Mouse (Mus musculus) limb, embryonic 14.5 days (tissue): ENCODE measurements around the gene Sltm. TPM values are rescaled to one million over a fixed set of nuclear protein-coding genes. Genes with fewer than 3 reads are reported as not detected.

Experiments used
- ATAC-seq: fragments of 200-750 bp; cut with Nextera tagmentation; 2 replicates; pipeline ENCODE4 v1.8.0; 2017; ENCODE audit warnings: low read depth, moderate number of reproducible peaks, moderate TSS enrichment; ENCODE audit not compliant: low FRiP score
- DNase-seq: peaks from one replicate; pipeline ENCODE4 v3.0.0-alpha.2; 2015; ENCODE audit warnings: low spot score
- H3K27ac ChIP-seq: fragments of 300-500 bp; sonication (generic); replicated peaks from 2 replicates; pipeline ENCODE4 v1.5.1; 2014; ENCODE audit warnings: low read depth, mild to moderate bottlenecking, low read length, moderate library complexity, mixed read lengths
- H3K27me3 ChIP-seq: fragments of 300-500 bp; sonication (generic); 2 replicates; pipeline ENCODE4 v1.6.1; 2014; ENCODE audit warnings: low read length, mixed read lengths; ENCODE audit not compliant: control insufficient read depth, insufficient read depth
- H3K36me3 ChIP-seq: fragments of 300-500 bp; sonication (generic); 2 replicates; pipeline ENCODE4 v1.6.1; 2014; ENCODE audit warnings: mild to moderate bottlenecking, low read length, moderate library complexity, mixed read lengths; ENCODE audit not compliant: control insufficient read depth, insufficient read depth
- H3K4me1 ChIP-seq: fragments of 300-500 bp; sonication (generic); 2 replicates; pipeline ENCODE4 v1.6.1; 2014; ENCODE audit warnings: antibody characterized with exemption, low read length, mixed read lengths; ENCODE audit not compliant: control insufficient read depth, insufficient read depth
- H3K4me2 ChIP-seq: fragments of 300-500 bp; sonication (generic); replicated peaks from 2 replicates; pipeline ENCODE4 v1.6.1; 2014; ENCODE audit warnings: low read depth, mild to moderate bottlenecking, low read length, moderate library complexity; ENCODE audit not compliant: severe bottlenecking
- H3K4me3 ChIP-seq: fragments of 300-500 bp; sonication (generic); replicated peaks from 2 replicates; pipeline ENCODE4 v1.5.1; 2014; ENCODE audit warnings: low read length
- H3K9ac ChIP-seq: fragments of 300-500 bp; sonication (generic); 2 replicates; pipeline ENCODE4 v1.6.1; 2014; ENCODE audit warnings: mild to moderate bottlenecking, low read depth, low read length, moderate library complexity; ENCODE audit not compliant: severe bottlenecking
- H3K9me3 ChIP-seq: fragments of 300-500 bp; sonication (generic); 2 replicates; pipeline ENCODE4 v1.6.1; 2016; ENCODE audit warnings: low read length; ENCODE audit not compliant: control insufficient read depth
- POLR2A ChIP-seq: fragments of 200-500 bp; IDR thresholded peaks from 2 replicates; pipeline ENCODE4 v1.8.0; 2012; ENCODE audit warnings: inconsistent platforms, mild to moderate bottlenecking, moderate library complexity, borderline replicate concordance; ENCODE audit not compliant: insufficient read depth, insufficient read length; ENCODE audit errors: extremely low read depth
- WGBS: fragments of 180-500 bp; shearing (Covaris S2); extraction: QIAGEN DNeasy Blood & Tissue Kit; methylation state at CpG from one replicate; pipeline ENCODE4 v1.1.7; 2014; 5-methylcytosine and 5-hydroxymethylcytosine counted together
- polyA plus RNA-seq, 2 experiments: library from polyadenylated mRNA; depleted of rRNA in 1 of 2; stranded (reverse) in 1 of 2; unstranded in 1 of 2; fragments of >200 nt; fragmentation: Nextera tagmentation in 1 of 2; extraction: Ambion mirVana in 1 of 2; gene quantifications; 2 replicates each; pipeline versions ENCODE4 v1.2.1 to v1.2.3; 2012 to 2014

Sltm gene
- polyA plus RNA-seq, 2 experiments = 49.8 to 52.8 TPM

DNA sequence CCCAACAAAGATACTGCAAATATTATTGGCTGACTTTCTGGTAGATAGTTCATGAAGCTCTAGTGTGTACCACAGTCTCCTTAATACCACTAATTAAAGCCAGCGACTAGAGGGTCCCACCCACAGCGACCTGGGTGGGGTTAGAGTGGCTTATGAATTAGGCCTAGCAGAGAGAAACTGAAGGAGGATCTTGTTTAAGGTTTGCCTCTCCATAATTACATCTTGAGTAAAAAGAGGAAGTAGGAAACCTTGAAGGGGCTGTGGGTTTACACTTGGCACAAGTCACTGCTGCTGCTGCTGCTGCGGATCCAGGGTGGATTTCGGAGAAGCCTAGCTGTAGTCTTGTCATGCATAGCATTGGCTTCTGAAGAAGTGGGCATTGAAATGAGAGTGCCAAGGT, 48.2 kb downstream of the Sltm start:
- H3K4me3 ChIP-seq = no peak overlapping the region
- H3K27me3 ChIP-seq = no peaks in the 10 kb centered on the region
- H3K4me2 ChIP-seq = no peak overlapping the region
- no peak overlapping the region for H3K27ac ChIP-seq
- H3K36me3 ChIP-seq = peaks cover 91% of the 10 kb centered on the region
- H3K9me3 ChIP-seq = no peaks in the 10 kb centered on the region
- no peaks in the 10 kb centered on the region for H3K4me1 ChIP-seq
- no peak for TF ChIP-seq POLR2A
- 81% methylated on average over 4 of the region's 4 CpGs for WGBS
- DNase-seq = no peak
- no peak for ATAC-seq
- no peak overlapping the region for H3K9ac ChIP-seq

- DNase-seq (no peak), ATAC-seq (no peak)
- 41% methylated on average over 9 of the region's 9 CpGs for WGBS
These were observed 48.9 kb downstream of the Sltm start for GRCm38 (mm10) chr9:70591486-70591885.

GRCm38 (mm10) chr9:70598271-70598670, 55.7 kb downstream of the Sltm start:
- Histone ChIP-seq H3K36me3 (peaks cover 18% of the 10 kb centered on the region), H3K4me2 (no peak overlapping the region), H3K4me1 (no peaks in the 10 kb centered on the region), H3K9me3 (no peaks in the 10 kb centered on the region), H3K4me3 (no peak overlapping the region), H3K27ac (no peak overlapping the region), H3K27me3 (no peaks in the 10 kb centered on the region), H3K9ac (no peak overlapping the region)
- TF ChIP-seq POLR2A = no peak
- no peak for ATAC-seq
- WGBS = 85% methylated on average over 2 of the region's 2 CpGs
- no peak for DNase-seq

More at GRCm38 (mm10) chr9:70591486-70591885, 48.9 kb downstream of the Sltm start:
- Histone ChIP-seq H3K9me3 (no peaks in the 10 kb centered on the region), H3K4me3 (no peak overlapping the region), H3K27ac (no peak overlapping the region), H3K4me2 (no peak overlapping the region), H3K4me1 (no peaks in the 10 kb centered on the region), H3K36me3 (peaks cover 84% of the 10 kb centered on the region), H3K9ac (no peak overlapping the region), H3K27me3 (no peaks in the 10 kb centered on the region)
- TF ChIP-seq POLR2A = no peak

DNA sequence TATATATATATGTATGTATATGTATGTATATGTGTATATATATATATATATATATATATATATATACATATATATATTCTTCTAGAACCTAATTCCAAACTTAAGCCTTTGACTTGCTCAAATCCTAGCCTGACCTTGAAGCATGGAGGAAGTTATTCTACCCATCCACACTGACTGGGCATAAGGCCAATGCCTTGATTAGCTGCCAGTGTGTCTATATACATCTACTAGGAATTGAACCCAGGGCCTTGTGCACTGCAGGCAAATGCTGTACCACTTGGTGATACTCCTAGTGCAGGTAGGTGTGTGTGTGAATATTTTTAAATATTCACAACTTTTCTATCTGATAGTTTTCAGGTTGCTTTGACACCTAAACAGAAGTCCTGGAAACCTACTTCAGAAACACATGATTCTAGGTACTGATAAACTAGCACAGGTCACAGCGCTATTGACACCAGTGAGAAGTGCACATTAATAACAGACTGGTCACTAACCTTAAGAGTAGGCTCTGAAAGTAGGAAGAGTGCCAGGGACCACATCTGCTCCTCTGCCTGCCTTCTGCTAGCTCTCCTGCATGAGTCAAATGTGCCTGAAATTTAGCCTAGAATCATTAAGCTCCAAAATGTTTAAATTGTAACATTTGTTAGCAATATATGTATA, 59.8 kb downstream of the Sltm start:
- no peak overlapping the region for H3K27ac ChIP-seq
- no peaks in the 10 kb centered on the region for H3K9me3 ChIP-seq
- DNase-seq (no peak), ATAC-seq (no peak)
- H3K4me1 ChIP-seq = no peaks in the 10 kb centered on the region
- H3K27me3 ChIP-seq = no peaks in the 10 kb centered on the region
- no peak overlapping the region for H3K4me3 ChIP-seq
- 94% methylated on average over 1 of the region's 1 CpGs for WGBS
- no peak overlapping the region for H3K4me2 ChIP-seq
- no peak overlapping the region for H3K9ac ChIP-seq
- no peak for TF ChIP-seq POLR2A
- H3K36me3 ChIP-seq = peaks cover 12% of the 10 kb centered on the region

- DNase-seq = no peak
- H3K4me2 ChIP-seq = no peak overlapping the region
- H3K9ac ChIP-seq = no peak overlapping the region
- WGBS = 30% methylated on average over 3 of the region's 3 CpGs
- TF ChIP-seq POLR2A = no peak
- ATAC-seq = no peak
- no peaks in the 10 kb centered on the region for H3K9me3 ChIP-seq
- peaks cover 17% of the 10 kb centered on the region for H3K36me3 ChIP-seq
- H3K4me3 ChIP-seq = no peak overlapping the region
- H3K27ac ChIP-seq = no peak overlapping the region
- no peaks in the 10 kb centered on the region for H3K4me1 ChIP-seq
- no peaks in the 10 kb centered on the region for H3K27me3 ChIP-seq
These were observed 68.6 kb downstream of the Sltm start for GRCm38 (mm10) chr9:70611026-70611673.
